Mouse (Mus musculus) spleen, adult 2 months (tissue): ENCODE measurements at regions not wholly inside any gene's neighbourhood (a gene's known extent, or its start where the extent isn't known, plus 50 kb on each side); places are given as distances from the start of the nearest gene placed in this dataset.
"Not testable (repeated sequence)": the region's sequence is repeated elsewhere in the genome, so short reads cannot be mapped to it uniquely, and the experiment has no call there.

ENCODE experiments used
- DNase-seq, 2 experiments: peaks; one replicate each; pipeline versions ENCODE4 v3.0.0 to v3.0.0-alpha.2; 2012 to 2021; ENCODE audit warnings: low spot score in 2 of 2, low read depth in 1 of 2
- H3K27ac ChIP-seq: fragments of 200-500 bp; 2 replicates; pipeline ENCODE4 v1.5.1; 2012; ENCODE audit warnings: low read length, inconsistent platforms; ENCODE audit not compliant: insufficient read depth
- H3K27me3 ChIP-seq: fragments of 200-500 bp; 2 replicates; pipeline ENCODE4 v1.6.1; 2012; ENCODE audit warnings: mild to moderate bottlenecking, moderate library complexity, low read length, inconsistent platforms; ENCODE audit not compliant: control insufficient read depth, insufficient read depth
- H3K36me3 ChIP-seq: fragments of 200-500 bp; 2 replicates; pipeline ENCODE4 v1.6.1; 2012; ENCODE audit warnings: mild to moderate bottlenecking, low read length, inconsistent platforms; ENCODE audit not compliant: control insufficient read depth, insufficient read depth
- H3K4me1 ChIP-seq: fragments of 200-500 bp; 2 replicates; pipeline ENCODE4 v1.6.1; 2011; ENCODE audit warnings: inconsistent platforms; ENCODE audit not compliant: control insufficient read depth, insufficient read depth, insufficient read length
- H3K4me3 ChIP-seq: fragments of 200-500 bp; 2 replicates; pipeline ENCODE4 v1.5.1; 2011; ENCODE audit warnings: mild to moderate bottlenecking, inconsistent platforms; ENCODE audit not compliant: insufficient read depth, insufficient read length; ENCODE audit errors: extremely low read depth
- CTCF ChIP-seq: fragments of 200-500 bp; IDR thresholded peaks from 2 replicates; pipeline ENCODE4 v1.5.1; 2011; ENCODE audit warnings: mild to moderate bottlenecking, inconsistent platforms; ENCODE audit not compliant: insufficient read depth, insufficient read length, insufficient replicate concordance; ENCODE audit errors: extremely low read depth
- POLR2A ChIP-seq: fragments of 200-500 bp; IDR thresholded peaks from 2 replicates; pipeline ENCODE4 v1.6.1; 2011; ENCODE audit warnings: low read depth, low read length, inconsistent platforms
- WGBS: fragments of 180-500 bp; shearing (Covaris S2); methylation state at CpG from one replicate; pipeline ENCODE4 v1.1.7; 2018; 5-methylcytosine and 5-hydroxymethylcytosine counted together

DNA sequence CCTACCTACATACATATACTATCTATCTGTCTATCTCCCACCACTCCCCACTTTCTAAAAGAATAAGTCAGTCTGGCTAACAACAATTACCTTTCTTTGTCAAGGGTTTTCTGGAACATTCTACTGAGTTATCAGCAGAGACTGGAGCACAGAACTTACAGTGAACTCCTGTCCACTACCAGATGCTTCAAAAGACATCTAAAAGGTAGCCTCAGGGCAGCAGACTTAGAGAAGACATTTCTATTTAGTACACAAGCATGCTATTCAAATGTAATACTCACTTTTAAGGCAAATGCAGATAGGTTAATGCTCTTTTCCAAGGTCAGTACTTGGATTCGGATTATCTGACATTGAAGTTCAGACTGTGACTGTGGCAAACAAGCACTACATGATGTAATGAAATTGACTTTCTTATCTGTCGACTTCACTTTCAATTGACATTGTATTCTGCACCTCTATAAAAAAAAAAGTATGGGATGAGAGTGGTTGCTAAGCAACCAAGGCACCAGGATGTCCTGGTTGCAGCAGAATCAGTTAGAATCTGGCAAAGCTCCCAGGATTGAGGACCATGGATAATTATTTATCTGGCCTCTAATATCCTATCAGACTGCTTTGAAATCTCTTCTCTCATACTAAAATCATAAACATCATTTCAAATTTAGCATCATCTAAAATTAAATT, 90.9 kb upstream of the Gucy1a1 start:
- no peak overlapping the region for H3K4me3 ChIP-seq
- no peaks in the 10 kb centered on the region for H3K4me1 ChIP-seq
- no peak overlapping the region for H3K27ac ChIP-seq
- DNase-seq = no peak
- H3K36me3 ChIP-seq = no peaks in the 10 kb centered on the region
- H3K27me3 ChIP-seq = no peaks in the 10 kb centered on the region
- WGBS = 80% methylated on average over 2 of the region's 2 CpGs
- TF ChIP-seq CTCF (no peak), POLR2A (no peak)

- no peak for TF ChIP-seq POLR2A
- no peak for TF ChIP-seq CTCF
- Histone ChIP-seq H3K27ac (no peak overlapping the region), H3K27me3 (no peaks in the 10 kb centered on the region), H3K4me3 (no peak overlapping the region), H3K4me1 (no peaks in the 10 kb centered on the region), H3K36me3 (no peaks in the 10 kb centered on the region)
- DNase-seq = no peak
Observed at GRCm38 (mm10) chr3:82234306-82234705, 88.7 kb upstream of the Gucy1a1 start.

- Histone ChIP-seq H3K27me3 (no peaks in the 10 kb centered on the region), H3K4me3 (no peak overlapping the region), H3K27ac (no peak overlapping the region), H3K4me1 (no peaks in the 10 kb centered on the region), H3K36me3 (no peaks in the 10 kb centered on the region)
- DNase-seq = no peak
- 89% methylated on average over 1 of the region's 1 CpGs for WGBS
- TF ChIP-seq CTCF = no peak
- TF ChIP-seq POLR2A = no peak
Observed at GRCm38 (mm10) chr3:82223379-82223778, 77.8 kb upstream of the Gucy1a1 start.

DNA sequence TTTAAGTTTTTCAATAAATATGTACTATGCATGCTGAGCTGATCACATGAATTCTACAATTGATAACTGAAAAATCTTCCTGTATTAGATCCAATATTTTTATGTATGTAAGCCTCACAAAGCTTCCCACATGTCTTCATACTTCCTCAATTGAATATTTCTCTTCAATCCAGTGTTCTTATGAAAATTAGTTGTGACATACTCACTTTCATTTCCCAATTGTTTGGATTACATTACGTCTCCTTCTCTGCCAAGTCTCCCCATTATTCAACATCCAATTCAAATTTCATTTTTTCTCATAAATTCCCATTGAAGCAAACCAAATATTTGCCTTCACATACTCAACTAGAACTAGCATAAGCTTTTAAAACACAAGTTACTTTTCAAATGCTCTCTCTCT, 76.3 kb upstream of the Gucy1a1 start:
- TF ChIP-seq POLR2A (no peak), CTCF (no peak)
- H3K4me1 ChIP-seq = no peaks in the 10 kb centered on the region
- no peak overlapping the region for H3K27ac ChIP-seq
- no peaks in the 10 kb centered on the region for H3K36me3 ChIP-seq
- H3K4me3 ChIP-seq = no peak overlapping the region
- no peak for DNase-seq
- H3K27me3 ChIP-seq = no peaks in the 10 kb centered on the region
- 72% methylated on average over 1 of the region's 1 CpGs for WGBS

DNA sequence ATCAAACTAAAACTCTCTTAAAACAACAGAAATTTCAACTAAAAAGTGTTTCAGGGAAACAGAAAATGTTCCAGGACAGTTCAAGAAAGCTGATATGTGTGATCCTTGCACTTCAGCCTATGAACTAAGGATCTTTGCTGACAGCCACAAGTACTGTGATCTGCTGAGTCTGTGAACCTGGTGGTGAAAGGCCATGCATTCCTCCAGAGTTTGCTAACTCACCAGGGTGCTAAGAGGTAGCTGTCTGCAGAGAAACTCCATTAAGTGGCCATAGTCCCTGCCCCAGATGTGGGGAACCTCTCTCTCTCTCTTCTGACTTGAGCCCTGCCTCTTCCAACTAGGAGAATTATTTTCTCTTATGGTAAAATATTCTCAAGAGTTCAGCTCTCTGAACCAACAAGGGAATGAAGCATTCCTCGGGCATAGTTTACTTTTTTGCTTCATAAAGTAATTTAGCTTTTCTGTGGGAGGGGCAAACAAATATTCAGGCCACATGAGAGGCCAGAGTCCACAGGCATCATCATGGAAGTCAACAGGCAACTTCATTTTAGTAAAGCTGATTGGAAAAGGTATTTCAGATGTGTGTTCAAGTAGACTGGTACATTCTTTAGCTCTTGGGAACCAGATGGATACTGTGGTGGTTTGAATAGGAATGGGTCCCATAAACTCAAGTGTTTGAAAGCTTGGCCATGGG, 73.8 kb upstream of the Gucy1a1 start:
- WGBS = 57% methylated on average over 1 of the region's 1 CpGs
- not testable (repeated sequence) for DNase-seq, H3K27me3 ChIP-seq, H3K4me1 ChIP-seq, H3K27ac ChIP-seq, H3K36me3 ChIP-seq, H3K4me3 ChIP-seq

DNA sequence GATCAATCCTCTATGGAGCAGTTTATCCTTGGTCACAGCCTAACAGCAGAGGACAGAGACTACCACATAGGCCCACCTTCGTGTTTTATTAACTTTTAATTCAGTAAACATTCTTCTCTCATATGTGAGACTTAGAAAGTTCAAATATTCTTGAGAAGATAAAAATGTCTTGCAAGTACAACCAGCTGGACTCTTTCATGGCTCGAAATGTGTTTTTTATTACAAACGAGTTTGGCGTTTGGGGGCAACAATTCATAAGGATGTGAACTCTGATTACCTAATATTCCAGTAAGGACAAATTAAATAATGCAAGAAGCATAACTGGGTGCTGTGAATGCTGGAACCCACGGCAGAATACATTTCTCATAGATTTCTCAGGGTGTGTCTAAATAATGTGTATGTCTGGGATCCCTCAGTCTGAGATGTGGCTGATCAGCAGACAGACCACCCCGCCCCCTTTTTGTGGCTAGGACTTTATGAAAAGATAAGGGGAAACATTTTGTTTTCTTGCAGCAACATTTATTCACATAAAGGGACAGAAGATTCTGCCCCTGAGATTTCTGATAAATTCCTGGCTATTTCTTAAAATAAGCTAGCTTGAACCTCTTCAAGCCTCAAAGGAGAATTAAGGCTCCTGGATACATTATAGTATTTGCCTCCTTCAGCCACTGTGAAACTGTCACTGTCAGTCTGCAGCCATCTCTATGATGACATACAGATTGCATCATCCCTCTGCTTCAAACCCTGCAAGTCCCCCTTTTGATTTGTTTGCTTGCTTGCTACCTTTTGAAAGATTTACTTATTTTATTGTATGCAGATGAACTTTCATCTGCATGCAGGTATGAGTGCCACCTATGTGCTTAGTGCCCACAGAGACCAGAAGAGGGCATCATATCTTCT, 69.2 kb upstream of the Gucy1a1 start:
- Histone ChIP-seq H3K4me3 (no peak overlapping the region), H3K27ac (no peak overlapping the region), H3K4me1 (no peaks in the 10 kb centered on the region), H3K27me3 (no peaks in the 10 kb centered on the region), H3K36me3 (no peaks in the 10 kb centered on the region)
- no peak for TF ChIP-seq CTCF
- TF ChIP-seq POLR2A = no peak
- no peak for DNase-seq
- 82% methylated on average over 6 of the region's 6 CpGs for WGBS

DNA sequence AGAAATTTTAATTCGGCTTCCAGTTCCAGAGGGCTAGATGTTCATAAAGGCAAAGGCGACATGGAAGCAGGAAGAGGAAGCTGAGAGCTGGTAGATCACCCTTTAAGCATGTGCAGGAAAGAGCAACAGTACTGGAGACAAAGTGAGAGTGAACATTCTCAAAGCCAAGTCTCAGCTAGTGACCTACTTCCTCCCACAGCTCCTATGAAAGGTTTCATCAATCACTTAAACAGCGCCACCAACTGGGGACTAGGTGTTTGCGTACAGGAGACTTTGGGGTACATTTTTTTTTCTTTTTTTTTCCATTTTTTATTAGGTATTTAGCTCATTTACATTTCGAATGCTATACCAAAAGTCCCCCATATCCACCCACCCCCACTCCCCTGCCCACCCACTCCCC, 61.7 kb upstream of the Gucy1a1 start:
- Histone ChIP-seq H3K4me3 (no peak overlapping the region), H3K27me3 (no peaks in the 10 kb centered on the region), H3K36me3 (no peaks in the 10 kb centered on the region), H3K4me1 (no peaks in the 10 kb centered on the region), H3K27ac (no peak overlapping the region)
- TF ChIP-seq CTCF (no peak), POLR2A (no peak)
- WGBS = 70% methylated on average over 5 of the region's 5 CpGs
- DNase-seq = no peak
